Mouse (Mus musculus) hindbrain, embryonic 11.5 days (tissue): Measurements from ENCODE around the gene Pm20d1. TPM values are rescaled to one million over a fixed set of nuclear protein-coding genes. Genes with fewer than 3 reads are reported as not detected.

ENCODE experiments used
- ATAC-seq: fragments of 200-750 bp; cut with Nextera tagmentation; 2 replicates; pipeline ENCODE4 v1.8.0; 2017; ENCODE audit warnings: mild to moderate bottlenecking, moderate TSS enrichment, moderate library complexity; ENCODE audit not compliant: low FRiP score
- DNase-seq: peaks from one replicate; pipeline ENCODE4 v3.0.0-alpha.2; 2015; ENCODE audit warnings: low spot score
- H3K27ac ChIP-seq: fragments of 300-500 bp; sonication (generic); 2 replicates; pipeline ENCODE4 v1.5.1; 2014; ENCODE audit warnings: mild to moderate bottlenecking, low read depth, low read length
- H3K27me3 ChIP-seq: fragments of 300-500 bp; sonication (generic); 2 replicates; pipeline ENCODE4 v1.6.1; 2014; ENCODE audit warnings: mild to moderate bottlenecking, low read length, moderate library complexity, mixed read lengths; ENCODE audit not compliant: control insufficient read depth, insufficient read depth
- H3K36me3 ChIP-seq: fragments of 300-500 bp; sonication (generic); 2 replicates; pipeline ENCODE4 v1.6.1; 2014; ENCODE audit warnings: mild to moderate bottlenecking, low read length, moderate library complexity, mixed read lengths; ENCODE audit not compliant: control insufficient read depth, insufficient read depth
- H3K4me1 ChIP-seq: fragments of 300-500 bp; sonication (generic); replicated peaks from 2 replicates; pipeline ENCODE4 v1.6.1; 2014; ENCODE audit warnings: low read length, mixed read lengths; ENCODE audit not compliant: control insufficient read depth, insufficient read depth
- H3K4me2 ChIP-seq: fragments of 300-500 bp; sonication (generic); replicated peaks from 2 replicates; pipeline ENCODE4 v1.6.1; 2014; ENCODE audit warnings: mild to moderate bottlenecking, low read depth, low read length
- H3K4me3 ChIP-seq: fragments of 300-500 bp; sonication (generic); 2 replicates; pipeline ENCODE4 v1.5.1; 2014; ENCODE audit warnings: low read depth, low read length
- H3K9ac ChIP-seq: fragments of 300-500 bp; sonication (generic); 2 replicates; pipeline ENCODE4 v1.6.1; 2014; ENCODE audit warnings: low read depth, low read length
- H3K9me3 ChIP-seq: fragments of 300-500 bp; sonication (generic); 2 replicates; pipeline ENCODE4 v1.6.1; 2016; ENCODE audit warnings: low read length; ENCODE audit not compliant: control insufficient read depth
- WGBS: fragments of 180-500 bp; shearing (Covaris S2); extraction: QIAGEN DNeasy Blood & Tissue Kit; methylation state at CpG from one replicate; pipeline ENCODE4 v1.1.7; 2014; 5-methylcytosine and 5-hydroxymethylcytosine counted together
- polyA plus RNA-seq: library from polyadenylated mRNA; unstranded; fragments of >200 nt; fragmentation: Nextera tagmentation; extraction: Ambion mirVana; gene quantifications from 2 replicates; pipeline ENCODE4 v1.2.1, GENCODE M21; 2014

Pm20d1 gene
- polyA plus RNA-seq, 1 experiment from 2014 or later, result 1.5 TPM

DNA sequence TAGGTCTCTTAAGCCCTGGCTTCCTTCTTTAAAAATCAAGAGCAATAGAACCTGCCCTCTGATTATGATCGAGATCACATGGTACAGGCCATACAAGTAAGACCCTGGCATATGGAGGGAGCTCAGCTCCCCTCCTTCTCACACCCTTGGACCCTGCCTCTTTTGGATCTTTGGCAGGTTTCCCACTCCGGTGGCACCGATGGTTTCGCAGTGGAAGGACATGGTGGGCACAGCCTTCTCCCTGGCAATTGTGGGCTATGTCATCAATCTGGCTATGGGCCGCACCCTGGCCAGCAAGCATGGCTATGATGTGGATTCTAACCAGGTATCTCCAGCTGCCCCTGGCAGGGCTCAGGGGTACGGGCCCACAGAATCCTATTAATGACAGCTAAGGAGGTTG is 40.0 kb upstream of the Pm20d1 start:
- Histone ChIP-seq H3K36me3 (no peaks in the 10 kb centered on the region), H3K27ac (no peak overlapping the region), H3K4me3 (no peak overlapping the region), H3K9ac (no peak overlapping the region), H3K4me1 (no peaks in the 10 kb centered on the region), H3K4me2 (no peak overlapping the region), H3K9me3 (no peaks in the 10 kb centered on the region), H3K27me3 (no peaks in the 10 kb centered on the region)
- WGBS, result 87% methylated on average over 6 of the region's 6 CpGs
- no peak for ATAC-seq
- no peak for DNase-seq

GRCm38 (mm10) chr1:131758796-131759195 is 38.4 kb upstream of the Pm20d1 start:
- Histone ChIP-seq H3K4me1 (no peaks in the 10 kb centered on the region), H3K27ac (no peak overlapping the region), H3K9ac (no peak overlapping the region), H3K36me3 (no peaks in the 10 kb centered on the region), H3K4me2 (no peak overlapping the region), H3K4me3 (no peak overlapping the region), H3K9me3 (no peaks in the 10 kb centered on the region), H3K27me3 (no peaks in the 10 kb centered on the region)
- WGBS, result 58% methylated on average over 7 of the region's 7 CpGs
- DNase-seq (no peak), ATAC-seq (no peak)

GRCm38 (mm10) chr1:131759667-131760427 is 37.3 kb upstream of the Pm20d1 start:
- Histone ChIP-seq H3K9ac (no peak overlapping the region), H3K36me3 (no peaks in the 10 kb centered on the region), H3K27me3 (no peaks in the 10 kb centered on the region), H3K9me3 (no peaks in the 10 kb centered on the region), H3K4me3 (no peak overlapping the region), H3K4me2 (no peak overlapping the region), H3K27ac (no peak overlapping the region), H3K4me1 (no peaks in the 10 kb centered on the region)
- 0 out of 2 replicates have a peak, but pooled peaks have one; percentile 22 for ATAC-seq
- no peak for DNase-seq
- WGBS, result 70% methylated on average over 9 of the region's 9 CpGs

- WGBS, result 90% methylated on average over 3 of the region's 3 CpGs
- H3K36me3 ChIP-seq, result no peaks in the 10 kb centered on the region
- H3K4me1 ChIP-seq, result no peaks in the 10 kb centered on the region
- no peak for DNase-seq
- H3K27ac ChIP-seq, result no peak overlapping the region
- H3K9ac ChIP-seq, result no peak overlapping the region
- no peak overlapping the region for H3K4me3 ChIP-seq
- no peaks in the 10 kb centered on the region for H3K9me3 ChIP-seq
- no peak for ATAC-seq
- H3K4me2 ChIP-seq, result no peak overlapping the region
- H3K27me3 ChIP-seq, result no peaks in the 10 kb centered on the region
These were observed 36.8 kb upstream of the Pm20d1 start for GRCm38 (mm10) chr1:131760428-131760820.

- no peak overlapping the region for H3K27ac ChIP-seq
- no peak overlapping the region for H3K4me3 ChIP-seq
- H3K4me1 ChIP-seq, result no peaks in the 10 kb centered on the region
- DNase-seq, result no peak
- H3K27me3 ChIP-seq, result no peaks in the 10 kb centered on the region
- no peaks in the 10 kb centered on the region for H3K36me3 ChIP-seq
- no peak overlapping the region for H3K4me2 ChIP-seq
- no peak overlapping the region for H3K9ac ChIP-seq
- H3K9me3 ChIP-seq, result no peaks in the 10 kb centered on the region
- ATAC-seq, result no peak
- WGBS, result 86% methylated on average over 13 of the region's 13 CpGs
These were observed 35.9 kb upstream of the Pm20d1 start for GRCm38 (mm10) chr1:131761079-131761831.

DNA sequence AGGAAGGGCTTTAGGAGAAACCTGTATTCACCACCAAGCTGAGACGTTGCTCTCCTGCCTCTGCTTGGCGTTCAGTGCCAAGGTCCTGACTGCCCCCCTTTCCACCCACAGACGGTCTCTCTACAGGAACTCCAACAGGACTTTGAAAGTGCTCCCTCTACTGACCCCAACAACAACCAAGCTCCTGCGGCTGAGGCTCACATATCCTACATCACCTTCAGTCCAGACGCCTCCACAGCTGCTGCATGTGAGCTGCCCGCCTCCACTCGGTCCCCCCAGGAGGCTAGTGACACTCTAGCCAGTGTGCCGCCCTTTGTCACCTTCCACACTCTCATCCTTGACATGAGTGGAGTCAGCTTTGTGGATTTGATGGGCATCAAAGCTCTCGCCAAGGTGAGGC is 33.5 kb upstream of the Pm20d1 start:
- DNase-seq, result no peak
- no peak overlapping the region for H3K9ac ChIP-seq
- H3K9me3 ChIP-seq, result no peaks in the 10 kb centered on the region
- H3K4me3 ChIP-seq, result no peak overlapping the region
- H3K27ac ChIP-seq, result no peak overlapping the region
- no peak for ATAC-seq
- H3K27me3 ChIP-seq, result no peaks in the 10 kb centered on the region
- H3K4me1 ChIP-seq, result no peaks in the 10 kb centered on the region
- H3K4me2 ChIP-seq, result no peak overlapping the region
- 62% methylated on average over 9 of the region's 9 CpGs for WGBS
- no peaks in the 10 kb centered on the region for H3K36me3 ChIP-seq

GRCm38 (mm10) chr1:131764581-131765338 is 32.4 kb upstream of the Pm20d1 start:
- no peak for DNase-seq
- 63% methylated on average over 8 of the region's 8 CpGs for WGBS
- H3K9ac ChIP-seq, result no peak overlapping the region
- no peak for ATAC-seq
- H3K4me2 ChIP-seq, result no peak overlapping the region
- no peaks in the 10 kb centered on the region for H3K9me3 ChIP-seq
- H3K4me3 ChIP-seq, result no peak overlapping the region
- H3K27me3 ChIP-seq, result no peaks in the 10 kb centered on the region
- H3K4me1 ChIP-seq, result no peaks in the 10 kb centered on the region
- no peak overlapping the region for H3K27ac ChIP-seq
- no peaks in the 10 kb centered on the region for H3K36me3 ChIP-seq

DNA sequence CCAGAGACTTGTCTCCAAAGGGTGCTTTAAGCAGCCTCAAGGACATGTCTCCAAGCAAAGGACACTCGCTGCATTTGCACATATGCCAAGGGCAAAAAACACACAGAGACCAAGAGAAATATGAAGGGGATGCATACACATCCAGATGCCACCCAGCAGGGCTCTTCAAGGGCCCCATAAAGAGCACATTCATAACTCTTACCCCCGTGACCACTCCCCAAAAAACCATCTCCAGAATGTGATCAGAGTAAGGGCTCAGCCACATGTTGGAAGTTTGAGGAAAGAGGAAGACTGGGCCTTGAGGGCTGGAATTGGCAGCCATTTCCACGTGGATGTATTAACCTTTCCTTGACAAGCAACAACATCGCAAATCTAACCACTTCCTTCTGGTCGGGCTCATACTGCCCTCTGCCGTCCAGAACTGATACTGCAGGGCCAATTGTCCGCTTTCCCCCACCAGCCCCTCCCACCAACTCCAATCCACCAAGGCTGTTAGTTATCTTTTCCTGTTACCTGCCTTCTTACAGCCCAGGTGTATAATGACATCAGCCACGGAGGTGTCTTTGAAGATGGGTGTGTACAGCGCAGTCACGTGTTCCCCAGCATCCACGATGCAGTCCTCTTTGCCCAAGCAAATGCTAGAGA is 31.7 kb upstream of the Pm20d1 start:
- 15% methylated on average over 11 of the region's 11 CpGs for WGBS
- ATAC-seq (peak; percentile 54; the same call in 1 of the 2 replicates), DNase-seq (peak; percentile 93)
- no peaks in the 10 kb centered on the region for H3K36me3 ChIP-seq
- no peak overlapping the region for H3K27ac ChIP-seq
- no peaks in the 10 kb centered on the region for H3K27me3 ChIP-seq
- H3K9ac ChIP-seq, result no peak overlapping the region
- H3K4me2 ChIP-seq, result no peak overlapping the region
- no peak overlapping the region for H3K4me3 ChIP-seq
- H3K9me3 ChIP-seq, result no peaks in the 10 kb centered on the region
- no peaks in the 10 kb centered on the region for H3K4me1 ChIP-seq
